Mouse (Mus musculus): Measurements from ENCODE around the gene Glis1.

Glis1 gene

GRCm38 (mm10) chr4:107452266-107453015, 18.1 kb downstream of the Glis1 start:
- DNase-seq (ENCODE audit: low read depth, low spot score) = no peak

DNA sequence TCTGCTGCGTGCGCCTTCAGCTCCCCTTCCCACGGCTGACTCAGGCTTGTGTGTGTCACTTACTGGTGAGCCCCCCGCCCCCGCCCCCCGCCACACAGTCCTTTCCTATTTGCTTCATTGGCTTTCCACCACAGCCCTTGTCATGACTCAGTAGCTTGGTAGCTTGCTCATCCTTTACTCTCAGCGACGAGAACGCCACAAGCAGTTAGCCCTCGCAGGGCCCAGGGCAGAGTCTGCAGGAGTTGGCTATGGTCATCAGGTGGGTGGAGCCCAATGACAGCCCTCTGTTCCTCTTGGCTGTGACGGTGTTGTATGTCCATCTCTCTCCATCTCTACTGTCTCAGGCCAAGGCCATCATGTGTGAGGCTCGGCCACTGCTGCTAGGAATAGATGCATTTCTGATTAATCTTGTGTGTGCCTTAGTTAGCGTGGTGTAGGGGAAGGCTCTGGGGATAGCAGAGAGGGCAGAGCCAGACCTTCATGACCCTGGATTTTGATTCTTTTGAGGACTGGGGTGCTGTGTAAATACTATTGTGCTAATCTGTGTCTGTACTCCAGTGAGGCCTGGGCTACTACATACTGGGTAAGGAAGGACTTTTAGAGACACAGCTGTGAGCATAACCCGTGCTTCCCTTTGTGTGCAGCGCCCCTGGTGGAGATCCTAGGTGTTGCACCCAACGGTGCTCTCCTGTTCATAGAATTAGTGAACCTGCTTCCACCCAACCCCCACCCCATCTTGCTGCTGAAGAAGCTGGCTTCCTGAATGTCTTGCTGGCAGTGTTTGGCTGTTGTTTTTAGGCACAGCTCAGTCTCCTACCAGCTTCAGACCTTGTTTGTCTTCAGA, 19.0 kb downstream of the Glis1 start:
- peak; percentile 64 for DNase-seq (ENCODE audit: low read depth, low spot score)

DNA sequence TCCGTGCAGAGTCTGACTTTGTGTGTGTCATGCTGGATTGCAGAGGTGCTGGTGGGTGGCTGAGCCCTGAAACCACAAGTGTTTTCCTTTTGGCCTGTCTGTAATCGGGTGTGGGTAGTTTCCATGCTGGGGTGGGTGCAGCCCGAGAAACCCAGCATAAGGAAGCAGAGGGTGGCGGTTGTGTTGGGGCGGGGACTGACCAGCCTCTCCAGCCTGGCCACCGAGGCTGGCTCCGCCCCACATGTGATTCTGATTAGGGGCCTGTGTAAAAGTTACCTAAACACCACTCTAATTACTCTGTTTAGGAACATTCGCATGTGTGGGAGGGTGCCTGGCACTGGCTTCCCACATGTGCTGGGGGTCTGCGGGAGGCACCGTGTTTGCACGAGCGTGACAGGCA, 23.2 kb downstream of the Glis1 start:
- DNase-seq (ENCODE audit: low read depth, low spot score) = no peak

- no peak for DNase-seq (ENCODE audit: low read depth, low spot score)
Observed at GRCm38 (mm10) chr4:107458907-107459306, 24.5 kb downstream of the Glis1 start.

- no peak for DNase-seq (ENCODE audit: low read depth, low spot score)
Observed at GRCm38 (mm10) chr4:107459461-107459860, 25.1 kb downstream of the Glis1 start.

- no peak for DNase-seq (ENCODE audit: low read depth, low spot score)
Observed at GRCm38 (mm10) chr4:107460468-107460867, 26.1 kb downstream of the Glis1 start.

- no peak for DNase-seq (ENCODE audit: low read depth, low spot score)
Observed at GRCm38 (mm10) chr4:107467831-107468230, 33.4 kb downstream of the Glis1 start.

DNA sequence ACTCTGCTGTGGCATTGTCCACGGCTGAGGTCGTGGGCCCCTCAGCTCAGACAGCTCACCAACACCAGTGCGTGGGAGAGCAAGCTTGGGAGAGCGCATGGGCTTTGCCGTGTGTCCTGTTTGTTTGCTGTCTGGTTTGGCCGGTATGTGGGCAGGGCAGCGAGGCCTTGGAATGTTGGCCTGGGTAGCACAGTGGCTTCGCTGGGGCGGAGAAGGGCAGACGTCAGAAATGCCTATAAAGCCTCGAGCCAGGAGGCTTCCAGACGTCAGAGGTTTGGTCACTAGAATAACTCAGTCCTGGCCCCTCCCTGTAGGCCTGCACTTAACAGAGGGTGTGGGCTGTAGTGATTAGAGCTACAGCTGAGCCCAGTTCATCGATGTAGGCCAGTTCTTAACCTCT, 33.9 kb downstream of the Glis1 start:
- DNase-seq (ENCODE audit: low read depth, low spot score) = no peak

DNA sequence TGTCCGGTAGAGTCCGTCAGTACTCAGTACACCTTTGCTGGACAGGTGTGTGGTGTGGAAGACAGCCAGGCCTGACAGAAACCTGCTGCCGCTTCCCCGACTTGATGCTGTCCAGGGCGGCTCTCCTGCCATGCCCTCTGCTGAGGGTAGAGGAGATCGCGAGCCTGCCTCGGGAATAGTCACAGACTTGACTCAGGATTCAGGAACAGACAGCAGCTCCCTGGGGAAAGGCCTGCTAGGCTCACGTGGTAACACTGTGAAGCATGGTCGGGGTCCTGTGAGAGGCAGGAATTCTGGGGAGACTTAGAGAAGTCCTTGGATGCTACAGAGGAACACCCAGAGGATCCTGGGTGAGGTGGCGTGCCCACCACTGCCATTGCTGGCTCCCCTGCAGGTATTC, 34.4 kb downstream of the Glis1 start:
- DNase-seq (ENCODE audit: low read depth, low spot score) = no peak

DNA sequence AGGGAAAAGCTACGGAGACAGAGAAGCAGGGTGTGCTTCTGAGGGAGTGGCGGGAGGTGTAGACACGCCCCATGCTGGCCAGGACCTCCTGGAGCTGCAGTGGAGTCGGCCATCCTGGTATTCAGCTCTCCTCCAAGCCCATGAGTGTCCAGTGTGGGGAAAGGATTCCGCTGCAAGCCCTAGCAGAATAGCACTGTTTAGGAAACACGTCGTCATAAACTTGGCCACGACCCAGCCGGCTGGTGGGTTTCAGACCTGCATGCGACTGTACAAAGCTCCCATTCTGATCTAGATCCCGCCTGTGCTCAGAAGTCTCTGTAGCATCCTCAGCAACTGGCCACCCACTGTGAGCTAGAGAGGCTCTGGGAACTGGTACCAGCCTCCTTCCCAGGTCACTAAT, 41.9 kb downstream of the Glis1 start:
- no peak for DNase-seq (ENCODE audit: low read depth, low spot score)

DNA sequence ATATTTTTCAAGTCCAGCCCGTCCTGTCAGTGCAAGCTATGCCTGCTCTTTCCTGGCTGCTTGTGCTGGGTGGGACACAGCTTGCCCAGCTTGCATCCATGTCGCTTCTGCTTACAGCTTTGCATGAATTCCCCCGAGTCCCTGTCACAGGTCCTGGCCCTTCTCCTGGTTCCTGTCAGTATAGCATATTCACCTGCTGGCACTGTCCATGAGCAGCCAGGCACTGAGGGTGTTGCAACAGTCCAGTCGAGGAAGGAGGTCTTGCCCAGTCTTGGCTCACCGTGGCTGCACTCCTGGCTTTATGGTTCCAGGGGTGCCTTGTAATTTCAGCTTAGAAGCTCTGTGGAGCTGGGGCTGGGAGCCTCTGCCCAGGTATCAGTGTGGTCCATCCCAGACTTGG, 44.6 kb downstream of the Glis1 start:
- DNase-seq (ENCODE audit: low read depth, low spot score) = no peak

GRCm38 (mm10) chr4:107482541-107482940, 48.1 kb downstream of the Glis1 start:
- no peak for DNase-seq (ENCODE audit: low read depth, low spot score)

GRCm38 (mm10) chr4:107483556-107484220, 49.3 kb downstream of the Glis1 start:
- no peak for DNase-seq (ENCODE audit: low read depth, low spot score)

GRCm38 (mm10) chr4:107484221-107484575, 49.8 kb downstream of the Glis1 start:
- DNase-seq (ENCODE audit: low read depth, low spot score) = no peak

DNA sequence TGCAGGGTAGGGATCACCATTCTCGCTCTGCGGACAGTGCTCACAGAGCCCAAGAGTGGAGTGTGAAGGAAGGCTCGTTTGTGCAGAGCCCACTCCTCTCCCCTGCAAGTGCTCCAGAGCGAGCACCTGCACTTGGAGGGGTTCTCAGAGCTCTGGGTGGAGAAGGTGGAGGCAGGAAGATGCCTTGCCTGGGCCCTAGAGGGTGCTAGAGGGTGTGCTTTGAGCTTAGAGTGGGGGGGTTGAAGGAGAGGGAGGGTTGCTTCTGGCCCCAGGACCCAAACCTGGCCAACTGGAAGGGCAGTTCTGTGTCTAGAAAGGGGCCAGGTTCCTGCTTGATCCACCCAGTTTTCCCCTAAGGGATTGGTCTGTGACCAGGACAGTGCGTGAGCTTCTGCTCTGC, 51.5 kb downstream of the Glis1 start:
- DNase-seq (ENCODE audit: low read depth, low spot score) = no peak

- DNase-seq (ENCODE audit: low read depth, low spot score) = no peak
Observed at GRCm38 (mm10) chr4:107489121-107489840, 54.9 kb downstream of the Glis1 start.

- no peak for DNase-seq (ENCODE audit: low read depth, low spot score)
Observed at GRCm38 (mm10) chr4:107492991-107493390, 58.6 kb downstream of the Glis1 start.

DNA sequence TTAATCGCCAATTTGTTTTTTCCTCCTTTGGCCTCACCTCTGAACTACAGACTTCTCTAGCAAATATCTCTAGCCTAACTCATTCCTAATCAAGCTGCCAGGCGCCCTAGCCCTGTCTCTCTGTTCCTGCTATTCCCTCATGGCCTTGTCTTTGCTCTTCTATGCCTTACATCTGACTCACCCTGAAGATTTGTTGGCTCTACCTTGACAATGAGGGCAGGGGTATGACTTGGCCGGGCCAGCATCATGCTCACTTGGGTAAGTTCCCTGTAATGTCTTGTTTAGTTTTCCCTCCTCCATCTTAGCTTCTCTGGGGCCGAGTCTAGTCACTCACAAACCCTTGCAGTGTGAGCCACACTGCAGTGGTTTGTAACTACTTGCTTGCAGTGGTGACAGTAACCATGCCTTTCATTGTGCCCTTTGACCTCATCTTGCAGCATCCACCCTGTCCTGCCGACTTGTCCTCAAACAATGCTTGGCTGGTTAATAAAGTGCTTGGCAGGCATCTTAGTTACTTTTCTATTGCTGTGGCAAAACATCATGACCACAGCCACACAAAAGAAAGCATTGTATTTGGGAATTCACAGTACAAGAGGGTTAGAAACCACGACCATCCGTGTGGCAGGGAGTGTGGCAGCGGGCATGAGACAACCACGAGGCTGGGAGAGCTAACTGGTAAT, 61.5 kb downstream of the Glis1 start:
- no peak for DNase-seq (ENCODE audit: low read depth, low spot score)

DNA sequence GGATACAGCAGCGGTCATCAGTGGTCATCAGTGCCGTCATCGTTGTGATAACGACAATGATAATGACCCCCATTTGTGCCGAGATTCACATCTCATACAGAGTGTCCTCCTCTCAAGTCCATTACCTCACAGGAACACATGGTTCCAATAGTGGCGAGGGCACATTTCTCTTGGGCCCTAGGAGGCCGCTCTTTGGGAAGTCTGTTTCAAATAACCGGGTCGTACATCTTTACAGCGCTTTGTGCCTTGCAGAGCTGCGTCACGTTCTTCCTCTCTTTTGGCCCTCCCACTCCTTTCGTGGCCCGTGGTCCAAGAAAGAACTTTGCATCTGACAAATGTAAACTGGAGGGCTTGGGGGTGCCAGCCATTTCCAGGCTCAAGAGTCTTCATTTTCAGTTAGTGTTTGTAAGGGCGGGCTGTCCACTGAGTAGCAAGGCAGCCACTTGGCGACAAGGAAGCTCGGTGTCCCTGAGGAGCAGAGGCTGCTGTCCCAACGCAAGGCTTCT, 63.1 kb downstream of the Glis1 start:
- no peak for DNase-seq (ENCODE audit: low read depth, low spot score)

DNA sequence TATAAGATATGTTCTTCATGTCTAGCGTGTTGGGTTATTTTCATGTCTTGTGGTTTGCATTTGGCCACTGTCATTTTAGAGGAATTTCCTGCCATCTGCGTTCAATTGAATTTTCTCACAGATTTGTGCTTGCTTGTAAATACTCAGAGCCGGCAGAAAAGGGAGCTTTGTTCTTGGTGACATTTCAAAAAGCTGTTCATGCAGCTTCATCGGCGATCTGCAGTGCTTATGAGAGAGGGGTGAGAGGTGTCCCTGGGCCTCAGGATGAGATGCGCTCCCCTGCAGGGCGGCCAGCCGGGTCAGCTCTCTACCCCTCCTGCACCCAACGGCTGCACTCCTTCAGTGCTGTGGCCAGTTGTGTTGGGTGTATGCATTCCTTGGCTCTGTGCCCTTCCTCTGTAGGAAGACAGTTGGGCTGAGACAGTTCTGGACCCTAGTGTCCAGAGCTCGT, 68.2 kb downstream of the Glis1 start:
- DNase-seq (ENCODE audit: low read depth, low spot score) = no peak

- DNase-seq (ENCODE audit: low read depth, low spot score) = no peak
Observed at GRCm38 (mm10) chr4:107514981-107515380, 80.6 kb downstream of the Glis1 start.
